Mouse (Mus musculus) kidney, postnatal 25 days (tissue): ENCODE measurements around the gene Olfr1215.
"Not testable (repeated sequence)": the region's sequence is repeated elsewhere in the genome, so short reads cannot be mapped to it uniquely, and the experiment has no call there.

Experiments used
- DNase-seq, 2 experiments: peaks; one replicate each; pipeline ENCODE4 v3.0.0; 2021; ENCODE audit warnings: mixed read lengths in 2 of 2

Olfr1215 gene

GRCm38 (mm10) chr2:89006873-89007272 lies at the start of gene Olfr1215:
TSS of gene Olfr1215 (minus strand) at chr2:89006973.
- no peak for DNase-seq

- no peak for DNase-seq
Observed at GRCm38 (mm10) chr2:89031965-89032364, 25.2 kb upstream of the Olfr1215 start, which contains the start of gene Olfr1217. TSS of gene Olfr1217 (minus strand) at chr2:89032065.

- not testable (repeated sequence) for DNase-seq
Observed at GRCm38 (mm10) chr2:89021436-89021835, 14.7 kb upstream of the Olfr1215 start.

GRCm38 (mm10) chr2:89018240-89018639 lies 11.5 kb upstream of the Olfr1215 start, which contains the start of gene Olfr1216:
TSS of gene Olfr1216 (minus strand) at chr2:89018340.
- no peak for DNase-seq

GRCm38 (mm10) chr2:88992553-88992952 lies 14.2 kb downstream of the Olfr1215 start, which contains the start of gene Olfr1214:
TSS of gene Olfr1214 (minus strand) at chr2:88992653.
- no peak for DNase-seq

- DNase-seq: no peak
Observed at GRCm38 (mm10) chr2:88980181-88980580, 26.6 kb downstream of the Olfr1215 start, which contains the start of gene Gm13762. TSS of gene Gm13762 (minus strand) at chr2:88980281.

GRCm38 (mm10) chr2:88953669-88954068 lies 53.1 kb downstream of the Olfr1215 start, which contains the start of gene Olfr1212:
TSS of gene Olfr1212 (plus strand) at chr2:88953969.
- no peak for DNase-seq
